Mouse (Mus musculus) kidney, adult 2 months (tissue): ENCODE data around the gene Ulk1.

ENCODE experiments used
- CTCF ChIP-seq: fragments of 200-500 bp; conservative IDR thresholded peaks from 2 replicates; pipeline ENCODE4 v1.5.1; 2011; ENCODE audit warnings: low read depth, mild to moderate bottlenecking, control low read depth, low read length, moderate library complexity, mixed read lengths; ENCODE audit not compliant: insufficient read depth, insufficient read length
- POLR2A ChIP-seq: fragments of 200-500 bp; IDR thresholded peaks from one replicate; pipeline ENCODE4 v1.6.1; 2011; ENCODE audit warnings: low read depth, low read length, control low read depth

DNA sequence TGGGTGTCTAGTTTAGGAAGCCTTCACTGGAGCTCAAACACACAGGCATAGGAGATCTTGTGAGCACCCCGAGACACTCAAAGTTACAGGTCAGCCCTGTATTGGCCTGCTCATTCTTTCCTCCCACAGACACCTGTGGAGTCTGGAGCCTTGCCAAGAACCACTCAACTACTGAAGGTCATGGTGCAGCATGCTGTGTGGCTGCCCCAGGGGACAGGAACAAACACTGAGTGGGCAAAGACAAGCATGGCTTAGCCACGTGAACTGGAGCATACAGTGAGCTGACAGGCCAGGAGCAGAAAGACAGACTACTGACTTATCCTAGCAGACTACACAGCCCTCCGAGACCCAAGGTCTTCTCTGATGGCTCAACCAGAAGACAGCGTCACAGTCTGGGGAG lies 12.2 kb downstream of the Ulk1 start:
- TF ChIP-seq CTCF, result no peak
- no peak for TF ChIP-seq POLR2A
